Mouse (Mus musculus): Measurements from ENCODE around the gene Tubg1.

- TF ChIP-seq CTCF (IDR thresholded peaks at IDR 0.05; ENCODE audit: control insufficient read depth, insufficient read depth, insufficient replicate concordance, low read depth, low read length) (no peak), POLR2A (IDR thresholded peaks at IDR 0.05; ENCODE audit: control insufficient read depth, low read depth, low read length) (no peak)
Measured at GRCm38 (mm10) chr11:101118105-101118504, 1.6 kb upstream of the Tubg1 start.
